Mouse (Mus musculus) lung, adult 2 months (tissue): Measurements from ENCODE around the gene Cdh24.

Source experiments
- CTCF ChIP-seq: fragments of 200-500 bp; IDR thresholded peaks from 2 replicates; pipeline ENCODE4 v1.5.1; 2011; ENCODE audit warnings: mild to moderate bottlenecking, low read length, control low read depth; ENCODE audit not compliant: insufficient read depth
- POLR2A ChIP-seq: fragments of 200-500 bp; IDR thresholded peaks from 2 replicates; pipeline ENCODE4 v1.6.1; 2011; ENCODE audit warnings: low read depth, mild to moderate bottlenecking, control low read depth, low read length, borderline replicate concordance; ENCODE audit errors: extremely low read depth

GRCm38 (mm10) chr14:54676290-54676689 is 35.1 kb upstream of the Cdh24 start:
- no peak for TF ChIP-seq POLR2A
- TF ChIP-seq CTCF, result no peak
